Mouse (Mus musculus): Measurements from ENCODE around the gene Btrc. TPM values are rescaled to one million over a fixed set of nuclear protein-coding genes. Genes with fewer than 3 reads are reported as not detected.

Btrc gene
- total and polyA plus RNA-seq, 3 experiments, result 11.0 to 20.7 (median 14.0) TPM

- Histone ChIP-seq H3K4me3 (replicated peaks in 1 of 3; ENCODE audit: low read depth in 2 of 3, low read length in 2 of 3, poor library complexity in 1 of 3) (no peak overlapping the region), H3K4me2 (ENCODE audit: insufficient read depth, low read depth, poor library complexity, severe bottlenecking) (no peak overlapping the region), H3K9me3 (replicated peaks; ENCODE audit: low read length) (no peaks in the 10 kb centered on the region), H3K27ac (ENCODE audit: insufficient read depth, low read depth) (no peak overlapping the region), H3K79me2 (replicated peaks; ENCODE audit: control insufficient read depth, extremely low read depth, insufficient read depth, poor library complexity, severe bottlenecking) (no peaks in the 10 kb centered on the region; the same call in 1 of the 2 replicates), H3K9ac (ENCODE audit: insufficient read depth, low read depth) (no peak overlapping the region), H3K36me3 (replicated peaks in 1 of 2; ENCODE audit: control insufficient read depth in 1 of 2, insufficient read depth in 1 of 2, low read length in 1 of 2) (peaks cover 0 to 4% of the 10 kb centered on the region in 2 experiments), H3K27me3 (replicated peaks) (no peaks in the 10 kb centered on the region), H3K4me1 (ENCODE audit: control insufficient read depth in 1 of 2, insufficient read depth in 2 of 2) (peaks cover 0 to 4% of the 10 kb centered on the region in 2 experiments; a peak in 2 of 4 replicates)
- peak; percentile 28 for DNase-seq (ENCODE audit: extremely low read depth)
- dilution Hi-C loops (cut with MboI; ENCODE audit: extremely low pct_ligation_motif_present, extremely low pct_unique_long_range_greater_than_20kb, low sequenced_read_pairs), result no loop called here
- in situ Hi-C loops (cut with MboI; ENCODE audit: low pct_ligation_motif_present, low pct_unique_long_range_greater_than_20kb, low sequenced_read_pairs), result no loop called here
- TF ChIP-seq SMC3 (IDR thresholded peaks at IDR 0.05; ENCODE audit: low read depth, low read length) (peak; percentile 55), CTCF (conservative IDR thresholded peaks at IDR 0.05 in 1 of 2, IDR thresholded peaks at IDR 0.05 in 1 of 2; ENCODE audit: low read depth in 2 of 2, low read length in 2 of 2) (peak in 1 of 2 experiments; percentile 57; a peak in 2 of 4 replicates), USF2 (conservative IDR thresholded peaks at IDR 0.05; ENCODE audit: low read depth, low read length) (no peak)
Measured at GRCm38 (mm10) chr19:45411000-45411399, 47.5 kb downstream of the Btrc start.

GRCm38 (mm10) chr19:45412694-45413093 lies 49.2 kb downstream of the Btrc start:
- Histone ChIP-seq H3K79me2 (replicated peaks; ENCODE audit: control insufficient read depth, extremely low read depth, insufficient read depth, poor library complexity, severe bottlenecking) (no peaks in the 10 kb centered on the region; the same call in 1 of the 2 replicates), H3K9me3 (replicated peaks; ENCODE audit: low read length) (no peaks in the 10 kb centered on the region), H3K4me1 (ENCODE audit: control insufficient read depth in 1 of 2, insufficient read depth in 2 of 2) (peaks cover 0 to 4% of the 10 kb centered on the region in 2 experiments; a peak in 2 of 4 replicates), H3K4me2 (ENCODE audit: insufficient read depth, low read depth, poor library complexity, severe bottlenecking) (no peak overlapping the region), H3K4me3 (replicated peaks in 1 of 3; ENCODE audit: low read depth in 2 of 3, low read length in 2 of 3, poor library complexity in 1 of 3) (no peak overlapping the region), H3K9ac (ENCODE audit: insufficient read depth, low read depth) (no peak overlapping the region), H3K27me3 (replicated peaks) (no peaks in the 10 kb centered on the region), H3K27ac (ENCODE audit: insufficient read depth, low read depth) (no peak overlapping the region), H3K36me3 (replicated peaks in 1 of 2; ENCODE audit: control insufficient read depth in 1 of 2, insufficient read depth in 1 of 2, low read length in 1 of 2) (peaks cover 0 to 4% of the 10 kb centered on the region in 2 experiments)
- in situ Hi-C loops (cut with MboI; ENCODE audit: low pct_ligation_motif_present, low pct_unique_long_range_greater_than_20kb, low sequenced_read_pairs) (no loop called here), dilution Hi-C loops (cut with MboI; ENCODE audit: extremely low pct_ligation_motif_present, extremely low pct_unique_long_range_greater_than_20kb, low sequenced_read_pairs) (no loop called here)
- DNase-seq (ENCODE audit: extremely low read depth), result no peak
- TF ChIP-seq PAX5 (IDR thresholded peaks at IDR 0.05; ENCODE audit: low read length) (no peak), SIN3A (IDR thresholded peaks at IDR 0.05; ENCODE audit: low read length) (no peak), EP300 (IDR thresholded peaks at IDR 0.05; ENCODE audit: low read length) (no peak), CTCF (conservative IDR thresholded peaks at IDR 0.05 in 1 of 2, IDR thresholded peaks at IDR 0.05 in 1 of 2; ENCODE audit: low read depth in 2 of 2, low read length in 2 of 2) (no peak), MAFK (IDR thresholded peaks at IDR 0.05; ENCODE audit: insufficient replicate concordance, low read length) (no peak), SMC3 (IDR thresholded peaks at IDR 0.05; ENCODE audit: low read depth, low read length) (no peak), IRF4 (IDR thresholded peaks at IDR 0.05; ENCODE audit: low read depth, low read length) (no peak), MXI1 (IDR thresholded peaks at IDR 0.05; ENCODE audit: low read depth, low read length) (no peak), ETS1 (conservative IDR thresholded peaks at IDR 0.05; ENCODE audit: low read depth, low read length) (no peak), NELFE (IDR thresholded peaks at IDR 0.05; ENCODE audit: low read depth, low read length) (no peak), TCF12 (IDR thresholded peaks at IDR 0.05; ENCODE audit: low read depth, low read length) (no peak), ELF1 (IDR thresholded peaks at IDR 0.05; ENCODE audit: low read depth, low read length) (no peak), KAT2A (IDR thresholded peaks at IDR 0.05; ENCODE audit: insufficient replicate concordance, low read length) (no peak), ZKSCAN1 (IDR thresholded peaks at IDR 0.05; ENCODE audit: borderline replicate concordance, low read depth, low read length) (no peak), ZMIZ1 (IDR thresholded peaks at IDR 0.05; ENCODE audit: low read depth, low read length) (no peak), USF2 (conservative IDR thresholded peaks at IDR 0.05; ENCODE audit: low read depth, low read length) (no peak), NRF1 (IDR thresholded peaks at IDR 0.05; ENCODE audit: low read depth, low read length) (no peak), HCFC1 (IDR thresholded peaks at IDR 0.05; ENCODE audit: low read depth, low read length) (no peak), ZC3H11A (IDR thresholded peaks at IDR 0.05; ENCODE audit: low read depth, low read length) (no peak)

All from CH12.LX (cell line).